Mouse (Mus musculus): ENCODE data around the gene Efna3.

DNA sequence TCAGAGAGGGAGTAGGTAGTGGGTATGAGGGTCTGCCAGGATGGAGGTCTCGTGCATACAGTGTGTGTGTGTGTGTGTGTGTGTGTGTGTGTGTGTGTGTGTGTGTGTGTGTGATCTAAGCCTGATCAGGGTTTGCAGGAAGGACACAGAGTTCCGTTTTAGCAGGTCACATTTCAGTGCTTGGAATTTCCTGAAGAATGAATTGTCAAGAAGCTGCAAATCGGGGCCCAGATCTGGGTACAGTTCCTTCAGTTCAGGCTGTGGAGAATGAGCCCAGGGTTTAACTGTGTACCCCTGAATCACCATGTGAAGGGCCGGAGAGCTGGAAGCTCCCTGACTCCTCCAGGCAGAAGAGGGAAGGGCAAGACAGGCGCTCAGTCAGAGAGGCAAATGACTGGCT is 35.5 kb downstream of the Efna3 start:
- TF ChIP-seq CTCF (IDR thresholded peaks at IDR 0.05; ENCODE audit: low read depth) (no peak), EP300 (optimal IDR thresholded peaks at IDR 0.05) (no peak)

Data from stomach, postnatal 0 days (tissue).